Mouse (Mus musculus) retina, embryonic 14.5 days (tissue): ENCODE measurements at regions not wholly inside any gene's neighbourhood (a gene's known extent, or its start where the extent isn't known, plus 50 kb on each side); places are given as distances from the start of the nearest gene placed in this dataset.

ENCODE experiments used
- DNase-seq: peaks from one replicate; pipeline ENCODE4 v3.0.0-alpha.2; 2015; ENCODE audit warnings: low spot score

GRCm38 (mm10) chr4:124321221-124321620 is 289.4 kb downstream of the 3100002H09Rik start:
- DNase-seq: no peak

DNA sequence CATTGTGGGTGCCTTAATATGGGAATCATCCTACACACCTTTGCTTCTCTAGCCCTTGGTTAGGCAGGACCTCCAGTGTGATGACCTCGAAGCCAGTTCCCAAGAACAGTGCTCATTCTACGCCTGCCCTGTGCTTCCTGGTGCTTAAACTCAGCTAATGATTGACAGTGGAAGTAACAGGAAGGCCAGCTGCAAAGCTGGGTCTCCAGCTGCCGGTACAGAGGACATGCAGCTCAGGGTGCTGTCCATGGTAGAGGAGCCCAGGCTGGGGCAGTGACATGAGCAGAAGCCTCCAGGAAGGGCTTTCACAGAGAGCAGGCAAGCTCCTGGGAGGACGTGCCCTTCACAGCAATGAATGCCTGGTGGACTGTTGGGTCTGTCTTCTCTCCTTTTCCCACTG is 293.6 kb downstream of the 3100002H09Rik start:
- peak; percentile 43 for DNase-seq

- DNase-seq: no peak
These were observed 298.9 kb downstream of the 3100002H09Rik start for GRCm38 (mm10) chr4:124311657-124312056.

GRCm38 (mm10) chr4:124310594-124310993 is 300.0 kb downstream of the 3100002H09Rik start:
- peak; percentile 49 for DNase-seq

GRCm38 (mm10) chr4:124305871-124306555 is 304.6 kb downstream of the 3100002H09Rik start:
- DNase-seq: no peak

- no peak for DNase-seq
These were observed 307.7 kb downstream of the 3100002H09Rik start for GRCm38 (mm10) chr4:124302950-124303349.

GRCm38 (mm10) chr4:124298667-124299437 is 311.8 kb downstream of the 3100002H09Rik start:
- DNase-seq: peak; percentile 78

DNA sequence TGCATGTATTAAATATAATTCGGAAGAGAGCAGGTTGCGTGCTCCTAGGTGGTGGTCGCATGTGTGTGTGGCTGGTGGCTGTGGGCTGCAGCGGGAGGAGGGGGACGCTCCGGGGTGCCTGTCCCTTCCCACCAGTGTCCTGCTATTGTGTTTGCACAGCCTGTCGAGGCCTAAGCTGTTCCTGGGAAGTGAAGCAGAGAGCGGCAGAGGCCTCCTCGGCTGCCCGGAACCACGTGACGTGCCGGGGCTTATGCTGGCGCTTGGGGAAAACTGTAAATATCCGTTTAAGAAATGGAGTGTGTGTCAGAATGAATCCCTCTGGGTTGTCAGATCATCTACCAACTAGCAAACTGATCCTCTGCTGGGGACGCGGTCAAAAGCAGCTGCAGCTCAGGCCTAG is 318.3 kb downstream of the 3100002H09Rik start:
- DNase-seq: peak; percentile 74

GRCm38 (mm10) chr4:124291767-124292166 is 318.8 kb downstream of the 3100002H09Rik start:
- DNase-seq: no peak

DNA sequence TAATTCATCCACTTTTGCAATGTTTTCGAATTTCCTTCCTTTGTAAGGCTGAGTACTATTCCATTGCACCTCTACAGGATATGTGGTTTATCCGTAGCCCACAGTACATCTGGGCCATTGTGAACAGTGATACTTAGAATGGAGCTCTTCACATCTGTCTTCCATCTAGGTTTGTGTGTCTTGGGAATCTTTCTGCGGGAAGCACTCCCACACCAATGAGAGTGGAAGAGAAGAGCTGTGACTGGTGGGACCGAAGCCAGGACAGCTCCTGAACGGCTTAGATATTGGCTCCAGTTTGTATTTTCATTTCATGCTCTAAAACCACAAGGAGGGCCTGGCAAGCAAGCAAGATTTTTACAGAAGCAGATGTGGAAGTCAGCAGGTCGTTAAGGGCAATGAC is 323.1 kb downstream of the 3100002H09Rik start:
- no peak for DNase-seq

DNA sequence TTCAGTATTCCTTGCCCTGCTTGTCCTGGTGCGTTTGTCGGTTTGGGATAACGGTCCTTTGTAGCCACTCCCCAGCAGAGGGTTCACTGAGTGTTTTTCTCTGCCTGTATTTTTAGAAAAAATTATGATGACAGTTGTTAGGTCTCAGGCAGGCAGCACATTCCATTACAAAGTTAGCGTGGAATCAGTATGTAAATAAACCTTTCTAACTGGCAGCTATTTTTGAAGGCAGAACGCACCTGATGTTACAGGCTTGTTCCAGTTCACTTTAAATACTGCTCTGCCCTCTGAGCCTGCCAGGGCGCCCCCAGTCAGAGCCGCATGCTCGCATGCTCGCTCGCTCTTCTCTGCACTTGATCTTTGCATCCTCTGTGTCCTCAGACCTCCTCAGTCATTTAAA is 331.9 kb downstream of the 3100002H09Rik start:
- no peak for DNase-seq

- DNase-seq: peak; percentile 80
These were observed 333.0 kb downstream of the 3100002H09Rik start for GRCm38 (mm10) chr4:124277456-124278181.

- no peak for DNase-seq
These were observed 333.7 kb downstream of the 3100002H09Rik start for GRCm38 (mm10) chr4:124276741-124277455.

- DNase-seq: no peak
These were observed 338.6 kb downstream of the 3100002H09Rik start for GRCm38 (mm10) chr4:124272002-124272401.

- DNase-seq: no peak
These were observed 342.2 kb downstream of the 3100002H09Rik start for GRCm38 (mm10) chr4:124268404-124268803.

DNA sequence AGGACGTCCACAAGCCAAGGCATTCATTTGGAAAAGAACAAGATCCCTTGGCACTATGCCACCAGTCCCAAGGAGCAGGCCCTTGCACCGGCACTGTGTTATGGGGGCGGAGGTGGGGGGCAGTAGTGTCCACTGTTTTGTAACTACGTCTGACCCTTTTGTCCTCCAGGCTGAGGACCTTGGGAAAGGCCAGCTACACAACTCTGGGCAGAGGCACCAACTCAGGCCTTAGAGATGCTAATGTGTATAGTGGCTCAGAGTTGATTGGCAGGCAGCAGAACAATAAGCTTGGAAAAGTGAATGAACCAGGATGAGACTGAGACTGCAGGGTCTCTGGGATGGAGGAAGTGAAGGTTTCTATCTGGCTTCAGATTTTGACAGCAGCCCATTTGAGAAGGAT is 344.0 kb downstream of the 3100002H09Rik start:
- peak; percentile 41 for DNase-seq

DNA sequence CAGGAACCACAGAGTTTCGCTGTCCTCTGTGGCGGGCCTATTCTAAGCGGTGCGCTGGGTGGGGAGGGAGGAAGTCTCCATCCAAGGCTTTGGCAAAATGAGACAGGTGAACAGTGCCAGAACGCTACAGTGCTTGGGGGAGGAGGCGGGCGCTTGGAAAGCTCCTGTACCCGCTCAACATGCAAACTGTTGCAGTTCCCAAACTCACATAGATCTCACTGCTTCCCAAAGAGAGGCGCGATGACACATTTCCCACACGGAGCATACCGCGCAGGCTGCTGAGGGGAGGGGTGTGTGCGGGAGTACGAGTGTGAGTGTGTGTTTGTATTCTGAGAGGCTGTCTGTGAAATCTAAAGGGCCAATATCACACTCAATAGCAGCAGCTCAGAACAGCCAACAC is 345.1 kb downstream of the 3100002H09Rik start:
- no peak for DNase-seq

DNA sequence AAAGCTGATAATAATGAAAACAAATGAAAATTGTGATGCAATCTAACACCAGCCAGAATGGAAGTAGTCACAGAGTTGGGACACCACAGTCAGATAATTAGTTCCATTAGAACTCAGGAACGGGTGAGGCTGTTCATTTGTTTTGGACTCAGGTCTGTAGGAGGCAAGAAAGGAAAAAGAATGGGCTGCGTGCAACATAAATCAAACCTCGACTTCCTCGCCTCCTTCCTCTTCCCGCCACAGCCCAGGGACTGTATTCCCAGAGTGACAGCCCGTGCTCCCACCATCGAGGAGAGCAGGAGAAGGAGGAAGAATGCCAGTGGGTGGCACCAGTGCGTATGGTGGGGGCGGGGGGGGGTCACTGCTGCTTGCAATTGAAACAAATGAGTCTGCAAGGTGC is 339.2 kb upstream of the 4930535I16Rik start:
- DNase-seq: no peak

DNA sequence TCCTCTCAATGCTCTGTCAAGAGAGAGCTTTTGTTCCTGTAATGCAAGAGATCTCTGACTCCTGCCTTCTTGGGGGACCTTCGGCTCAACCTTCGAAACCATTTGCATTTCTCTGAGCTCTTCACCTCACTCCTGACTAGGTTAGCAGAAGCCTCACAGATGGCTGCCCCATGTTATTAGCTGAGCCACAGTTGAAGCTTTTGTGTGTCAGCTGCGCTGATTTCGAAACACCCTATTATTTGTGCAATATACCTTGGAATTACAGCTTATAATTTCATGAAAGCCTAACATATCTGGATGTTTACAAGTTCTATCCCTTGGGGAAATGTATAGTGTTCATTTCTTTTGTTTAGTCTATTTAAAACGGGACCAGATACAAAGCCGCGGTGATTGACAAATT is 338.7 kb upstream of the 4930535I16Rik start:
- DNase-seq: no peak

- DNase-seq: no peak
These were observed 337.3 kb upstream of the 4930535I16Rik start for GRCm38 (mm10) chr4:124255183-124255543.

DNA sequence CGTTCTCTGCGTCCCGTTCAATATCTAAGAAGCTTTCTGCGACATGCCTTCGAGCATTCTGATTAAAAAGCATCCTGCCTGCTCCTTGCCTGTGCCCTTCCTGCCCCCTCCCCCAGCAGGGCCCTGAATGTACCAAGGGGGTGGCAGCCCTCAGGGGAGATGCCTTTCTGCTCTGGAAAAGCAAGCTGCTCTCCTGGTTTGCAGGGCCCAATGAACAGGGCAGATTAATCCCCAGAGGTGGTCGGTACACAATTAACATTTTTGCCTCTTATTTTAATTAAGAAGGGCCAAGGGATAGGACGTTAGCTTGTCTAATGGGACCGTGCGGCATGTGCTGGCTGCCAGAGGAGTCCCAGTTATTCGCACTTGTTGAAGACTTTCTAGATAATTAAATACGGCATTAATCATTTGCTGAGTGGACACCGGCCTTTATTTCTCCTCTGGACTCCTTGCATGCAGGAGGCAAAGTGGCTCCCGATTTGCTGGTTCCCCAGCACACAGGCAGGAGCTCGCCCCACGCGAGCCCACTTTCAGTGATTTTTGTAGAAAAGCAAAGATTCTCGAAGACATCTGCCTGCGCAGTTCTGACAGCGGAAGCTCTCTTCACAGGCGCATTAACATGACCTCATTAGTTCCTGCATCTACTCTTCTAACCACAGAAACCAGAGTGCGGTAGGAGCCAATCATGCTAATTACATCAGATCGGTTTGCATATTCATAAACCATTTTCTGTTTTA is 336.8 kb upstream of the 4930535I16Rik start:
- DNase-seq: peak; percentile 68
